Mouse (Mus musculus) megakaryocyte, adult 5-6 weeks (primary cell): ENCODE data around the gene Fam90a1a. TPM values are rescaled to one million over a fixed set of nuclear protein-coding genes. Genes with fewer than 3 reads are reported as not detected.

ENCODE experiments used
- ATAC-seq: 2 replicates; pipeline ENCODE4 v1.8.0; 2016; ENCODE audit warnings: mild to moderate bottlenecking, inconsistent platforms; ENCODE audit not compliant: poor library complexity, severe bottlenecking
- total RNA-seq, 2 experiments: library from RNA; stranded (forward) in 1 of 2; stranded (reverse) in 1 of 2; fragments of 153-499, 151-499 nt in 1 of 2; fragments of 221-1000, 200-1000 nt in 1 of 2; gene quantifications; 2 replicates each; pipeline versions ENCODE4 v1.2.3 to v1.2.4; 2015 to 2017

The Fam90a1a gene
- total RNA-seq, 2 experiments from 2014 or later, result not detected

DNA sequence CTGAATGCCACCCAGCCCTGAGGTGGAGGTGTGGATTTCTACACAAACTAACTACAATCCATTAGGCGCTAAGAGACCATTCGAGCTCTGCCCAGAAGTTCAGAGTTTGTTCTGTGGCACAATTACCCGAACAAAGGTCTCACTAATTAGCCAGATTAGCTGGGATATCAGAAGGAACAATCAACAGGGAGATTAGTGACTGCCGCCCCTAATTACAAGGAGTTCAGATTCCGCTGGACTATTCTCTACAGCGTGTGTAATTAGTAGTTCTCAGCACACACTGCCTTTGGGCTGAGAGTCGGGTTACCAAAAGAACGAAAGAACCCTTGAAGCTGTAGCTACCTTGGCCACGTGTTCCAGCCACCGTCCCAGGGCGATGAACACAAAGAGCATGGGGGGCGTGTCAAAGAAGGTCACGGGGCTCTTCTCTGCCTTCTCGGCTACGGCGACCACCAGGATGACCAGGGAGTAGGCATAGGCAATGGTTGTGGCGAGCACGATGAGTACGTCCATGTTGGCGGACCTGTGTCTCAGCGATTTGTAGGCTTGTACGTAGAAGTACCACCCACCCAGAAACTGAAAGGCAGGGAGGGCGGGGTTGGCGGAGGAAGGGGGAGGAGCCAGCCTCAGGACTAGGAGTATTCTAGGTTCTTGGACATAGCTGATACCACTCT, 54.7 kb downstream of the Fam90a1a start:
- peak; percentile 35; the same call in 1 of the 2 replicates for ATAC-seq

Other genes with a start within 250 kb of the Fam90a1a start
- gene Defa24, start 224.2 kb upstream of the Fam90a1a start, total RNA-seq (2015), result not detected in 2 replicates
- gene Defa24, start 224.2 kb upstream of the Fam90a1a start, total RNA-seq (2017), result not detected in 2 replicates
- gene Defb50, start 135.2 kb upstream of the Fam90a1a start, total RNA-seq (2015), result not detected in 2 replicates
- not detected in 2 replicates for gene Defb50, start 135.2 kb upstream of the Fam90a1a start, total RNA-seq (2017)
- not detected in 2 replicates for gene Defb2, start 118.8 kb upstream of the Fam90a1a start, total RNA-seq (2015)
- not detected in 2 replicates for gene Defb2, start 118.8 kb upstream of the Fam90a1a start, total RNA-seq (2017)
- gene Defb10, start 99.8 kb upstream of the Fam90a1a start, total RNA-seq (2015), result not detected in 2 replicates
- gene Defb10, start 99.8 kb upstream of the Fam90a1a start, total RNA-seq (2017), result not detected in 2 replicates
- gene Defb9, start 73.3 kb upstream of the Fam90a1a start, total RNA-seq (2015), result not detected in 2 replicates
- not detected in 2 replicates for gene Defb9, start 73.3 kb upstream of the Fam90a1a start, total RNA-seq (2017)
- not detected in 2 replicates for gene Defb11, start 52.3 kb upstream of the Fam90a1a start, total RNA-seq (2015)
- gene Defb11, start 52.3 kb upstream of the Fam90a1a start, total RNA-seq (2017), result not detected in 2 replicates
- gene Defb15, start 26.0 kb upstream of the Fam90a1a start, total RNA-seq (2015), result not detected in 2 replicates
- not detected in 2 replicates for gene Defb15, start 26.0 kb upstream of the Fam90a1a start, total RNA-seq (2017)
- gene Defb35, start 20.4 kb upstream of the Fam90a1a start, total RNA-seq (2015), result not detected in 2 replicates
- not detected in 2 replicates for gene Defb35, start 20.4 kb upstream of the Fam90a1a start, total RNA-seq (2017)
- not detected in 2 replicates for gene Defb13, start 12.0 kb upstream of the Fam90a1a start, total RNA-seq (2015)
- gene Defb13, start 12.0 kb upstream of the Fam90a1a start, total RNA-seq (2017), result not detected in 2 replicates
- not detected in 2 replicates for gene Ccdc70, start 11.1 kb downstream of the Fam90a1a start, total RNA-seq (2015)
- not detected in 2 replicates for gene Ccdc70, start 11.1 kb downstream of the Fam90a1a start, total RNA-seq (2017)
- gene Atp7b, start 101.6 kb downstream of the Fam90a1a start, total RNA-seq (2015), result 0.47 and 0.62 TPM in 2 replicates
- 0.29 and 0.69 TPM in 2 replicates for gene Atp7b, start 101.6 kb downstream of the Fam90a1a start, total RNA-seq (2017)
- 8.6 and 8.9 TPM in 2 replicates for gene Alg11, start 102.0 kb downstream of the Fam90a1a start, total RNA-seq (2015)
- gene Alg11, start 102.0 kb downstream of the Fam90a1a start, total RNA-seq (2017), result 10.9 and 12.5 TPM in 2 replicates
- not detected in 2 replicates for gene Nek5, start 166.3 kb downstream of the Fam90a1a start, total RNA-seq (2015)
- not detected in 2 replicates for gene Nek5, start 166.3 kb downstream of the Fam90a1a start, total RNA-seq (2017)
- gene Nek3, start 207.7 kb downstream of the Fam90a1a start, total RNA-seq (2015), result 1.2 and 2.3 TPM in 2 replicates
- gene Nek3, start 207.7 kb downstream of the Fam90a1a start, total RNA-seq (2017), result 2.1 and 2.2 TPM in 2 replicates
- 66.7 and 76.1 TPM in 2 replicates for gene Ckap2, start 227.1 kb downstream of the Fam90a1a start, total RNA-seq (2015)
- 46.4 and 54.6 TPM in 2 replicates for gene Ckap2, start 227.1 kb downstream of the Fam90a1a start, total RNA-seq (2017)
- gene Vps36, start 234.1 kb downstream of the Fam90a1a start, total RNA-seq (2015), result 47.5 and 49.8 TPM in 2 replicates
- 43.9 and 47.3 TPM in 2 replicates for gene Vps36, start 234.1 kb downstream of the Fam90a1a start, total RNA-seq (2017)